Mouse (Mus musculus): ENCODE measurements around the gene Ovca2. TPM values are rescaled to one million over a fixed set of nuclear protein-coding genes. Genes with fewer than 3 reads are reported as not detected.

Ovca2 gene
- polyA plus RNA-seq, 1 experiment from 2014 or later, result 8.7 TPM

- H3K36me3 ChIP-seq (ENCODE audit: control insufficient read depth, insufficient read depth), result peaks cover 2% of the 10 kb centered on the region; the same call in 1 of the 2 replicates
- ATAC-seq (ENCODE audit: low read depth), result no peak
- H3K27me3 ChIP-seq (ENCODE audit: control insufficient read depth, insufficient read depth, low read depth, low read length), result no peaks in the 10 kb centered on the region
- peaks cover 24% of the 10 kb centered on the region for H3K4me1 ChIP-seq (ENCODE audit: control insufficient read depth, low read depth, low read length)
- 68% methylated on average over 4 of the region's 4 CpGs for WGBS (ENCODE audit: insufficient replicate concordance)
- no peak overlapping the region for H3K4me2 ChIP-seq (ENCODE audit: low read depth, low read length)
- H3K4me3 ChIP-seq (ENCODE audit: low read depth, low read length), result no peak overlapping the region
- no peak overlapping the region for H3K9ac ChIP-seq (ENCODE audit: low read depth, low read length)
- H3K9me3 ChIP-seq (replicated peaks; ENCODE audit: control insufficient read depth, low read length), result no peaks in the 10 kb centered on the region
- no peak overlapping the region for H3K27ac ChIP-seq (ENCODE audit: low read length)
These were observed 35.9 kb downstream of the Ovca2 start for GRCm38 (mm10) chr11:75142749-75143148.

- Histone ChIP-seq H3K9me3 (replicated peaks; ENCODE audit: control insufficient read depth, low read length) (no peaks in the 10 kb centered on the region), H3K4me1 (ENCODE audit: control insufficient read depth, low read depth, low read length) (peaks cover 28% of the 10 kb centered on the region), H3K36me3 (ENCODE audit: control insufficient read depth, insufficient read depth) (peaks cover 2% of the 10 kb centered on the region; the same call in 1 of the 2 replicates), H3K9ac (ENCODE audit: low read depth, low read length) (no peak overlapping the region), H3K4me3 (ENCODE audit: low read depth, low read length) (no peak overlapping the region), H3K27me3 (ENCODE audit: control insufficient read depth, insufficient read depth, low read depth, low read length) (no peaks in the 10 kb centered on the region), H3K4me2 (ENCODE audit: low read depth, low read length) (no peak overlapping the region), H3K27ac (ENCODE audit: low read length) (no peak overlapping the region)
- WGBS (ENCODE audit: insufficient replicate concordance), result 52% methylated on average over 1 of the region's 1 CpGs
- ATAC-seq (ENCODE audit: low read depth), result no peak
These were observed 36.7 kb downstream of the Ovca2 start for GRCm38 (mm10) chr11:75141913-75142312.

GRCm38 (mm10) chr11:75141038-75141437, 37.6 kb downstream of the Ovca2 start:
- 41% methylated on average over 3 of the region's 3 CpGs for WGBS (ENCODE audit: insufficient replicate concordance)

GRCm38 (mm10) chr11:75140431-75140830, 38.2 kb downstream of the Ovca2 start:
- Histone ChIP-seq H3K27me3 (ENCODE audit: control insufficient read depth, insufficient read depth, low read depth, low read length) (no peaks in the 10 kb centered on the region), H3K27ac (ENCODE audit: low read length) (no peak overlapping the region), H3K9ac (ENCODE audit: low read depth, low read length) (no peak overlapping the region), H3K4me2 (ENCODE audit: low read depth, low read length) (no peak overlapping the region), H3K9me3 (replicated peaks; ENCODE audit: control insufficient read depth, low read length) (no peaks in the 10 kb centered on the region), H3K36me3 (ENCODE audit: control insufficient read depth, insufficient read depth) (peaks cover 2% of the 10 kb centered on the region; the same call in 1 of the 2 replicates), H3K4me3 (ENCODE audit: low read depth, low read length) (no peak overlapping the region), H3K4me1 (ENCODE audit: control insufficient read depth, low read depth, low read length) (peaks cover 30% of the 10 kb centered on the region)
- WGBS (ENCODE audit: insufficient replicate concordance), result 61% methylated on average over 5 of the region's 5 CpGs
- no peak for ATAC-seq (ENCODE audit: low read depth)

More at GRCm38 (mm10) chr11:75141038-75141437, 37.6 kb downstream of the Ovca2 start:
- peaks cover 30% of the 10 kb centered on the region for H3K4me1 ChIP-seq (ENCODE audit: control insufficient read depth, low read depth, low read length)
- H3K36me3 ChIP-seq (ENCODE audit: control insufficient read depth, insufficient read depth), result peaks cover 2% of the 10 kb centered on the region; the same call in 1 of the 2 replicates
- H3K27me3 ChIP-seq (ENCODE audit: control insufficient read depth, insufficient read depth, low read depth, low read length), result no peaks in the 10 kb centered on the region
- no peak overlapping the region for H3K4me2 ChIP-seq (ENCODE audit: low read depth, low read length)
- no peak overlapping the region for H3K27ac ChIP-seq (ENCODE audit: low read length)
- no peak overlapping the region for H3K9ac ChIP-seq (ENCODE audit: low read depth, low read length)
- no peaks in the 10 kb centered on the region for H3K9me3 ChIP-seq (replicated peaks; ENCODE audit: control insufficient read depth, low read length)
- ATAC-seq (ENCODE audit: low read depth), result 0 out of 2 replicates have a peak, but pooled peaks have one; percentile 25
- H3K4me3 ChIP-seq (ENCODE audit: low read depth, low read length), result no peak overlapping the region

GRCm38 (mm10) chr11:75139122-75139963, 39.3 kb downstream of the Ovca2 start:
- 41% methylated on average over 11 of the region's 11 CpGs for WGBS (ENCODE audit: insufficient replicate concordance)
- H3K4me2 ChIP-seq (ENCODE audit: low read depth, low read length), result no peak overlapping the region
- no peak overlapping the region for H3K9ac ChIP-seq (ENCODE audit: low read depth, low read length)
- H3K27ac ChIP-seq (ENCODE audit: low read length), result no peak overlapping the region
- peak; percentile 42; the same call in 1 of the 2 replicates for ATAC-seq (ENCODE audit: low read depth)
- H3K27me3 ChIP-seq (ENCODE audit: control insufficient read depth, insufficient read depth, low read depth, low read length), result no peaks in the 10 kb centered on the region
- no peaks in the 10 kb centered on the region for H3K9me3 ChIP-seq (replicated peaks; ENCODE audit: control insufficient read depth, low read length)
- H3K36me3 ChIP-seq (ENCODE audit: control insufficient read depth, insufficient read depth), result no peaks in the 10 kb centered on the region; the same call in 1 of the 2 replicates
- H3K4me3 ChIP-seq (ENCODE audit: low read depth, low read length), result no peak overlapping the region
- H3K4me1 ChIP-seq (ENCODE audit: control insufficient read depth, low read depth, low read length), result peaks cover 30% of the 10 kb centered on the region

- peak; percentile 47 for ATAC-seq (ENCODE audit: low read depth)
- H3K4me1 ChIP-seq (ENCODE audit: control insufficient read depth, low read depth, low read length), result peaks cover 30% of the 10 kb centered on the region
- no peak overlapping the region for H3K27ac ChIP-seq (ENCODE audit: low read length)
- WGBS (ENCODE audit: insufficient replicate concordance), result 26% methylated on average over 5 of the region's 5 CpGs
- no peaks in the 10 kb centered on the region for H3K9me3 ChIP-seq (replicated peaks; ENCODE audit: control insufficient read depth, low read length)
- no peaks in the 10 kb centered on the region for H3K36me3 ChIP-seq (ENCODE audit: control insufficient read depth, insufficient read depth)
- H3K4me3 ChIP-seq (ENCODE audit: low read depth, low read length), result no peak overlapping the region
- no peaks in the 10 kb centered on the region for H3K27me3 ChIP-seq (ENCODE audit: control insufficient read depth, insufficient read depth, low read depth, low read length)
- no peak overlapping the region for H3K9ac ChIP-seq (ENCODE audit: low read depth, low read length)
- no peak overlapping the region; the same call in 1 of the 2 replicates for H3K4me2 ChIP-seq (ENCODE audit: low read depth, low read length)
These were observed 41.8 kb downstream of the Ovca2 start for GRCm38 (mm10) chr11:75136666-75137398.

- Histone ChIP-seq H3K4me2 (ENCODE audit: low read depth, low read length) (no peak overlapping the region), H3K27me3 (ENCODE audit: control insufficient read depth, insufficient read depth, low read depth, low read length) (no peaks in the 10 kb centered on the region), H3K4me1 (ENCODE audit: control insufficient read depth, low read depth, low read length) (peaks cover 17% of the 10 kb centered on the region), H3K9me3 (replicated peaks; ENCODE audit: control insufficient read depth, low read length) (no peaks in the 10 kb centered on the region), H3K4me3 (ENCODE audit: low read depth, low read length) (no peak overlapping the region), H3K27ac (ENCODE audit: low read length) (no peak overlapping the region), H3K9ac (ENCODE audit: low read depth, low read length) (no peak overlapping the region), H3K36me3 (ENCODE audit: control insufficient read depth, insufficient read depth) (no peaks in the 10 kb centered on the region)
- ATAC-seq (ENCODE audit: low read depth), result no peak
- 70% methylated on average over 4 of the region's 4 CpGs for WGBS (ENCODE audit: insufficient replicate concordance)
These were observed 43.3 kb downstream of the Ovca2 start for GRCm38 (mm10) chr11:75135358-75135757.

DNA sequence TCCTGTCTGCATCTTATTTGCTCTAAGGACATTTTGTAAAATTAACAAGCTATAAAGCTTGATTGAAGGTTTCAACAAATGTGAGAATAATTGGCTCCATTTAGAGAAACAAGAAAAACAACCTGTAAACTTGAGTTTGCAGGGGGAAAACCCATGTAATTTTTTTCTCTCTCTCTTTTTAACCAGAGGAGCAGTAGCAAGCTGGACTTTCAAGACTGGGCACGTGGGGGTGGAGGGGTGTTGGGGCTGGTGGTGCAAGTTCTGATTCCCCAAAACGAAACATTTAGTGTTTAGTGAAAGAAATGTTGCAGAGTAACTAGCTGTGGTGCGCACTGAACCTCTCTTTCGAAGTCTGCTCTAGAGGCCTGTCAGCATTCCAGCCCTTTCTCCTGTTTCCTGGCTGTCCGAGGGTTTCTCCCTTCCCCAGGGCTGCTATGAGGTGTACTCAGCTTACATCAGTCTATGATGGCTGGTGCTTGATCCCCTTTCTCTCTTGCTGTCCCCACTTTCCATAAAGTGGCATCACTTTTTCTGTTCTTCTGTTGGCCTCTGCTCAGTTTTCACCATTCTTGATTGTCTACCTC, 44.1 kb downstream of the Ovca2 start:
- H3K36me3 ChIP-seq (ENCODE audit: control insufficient read depth, insufficient read depth), result no peaks in the 10 kb centered on the region
- ATAC-seq (ENCODE audit: low read depth), result no peak
- peaks cover 15% of the 10 kb centered on the region for H3K4me1 ChIP-seq (ENCODE audit: control insufficient read depth, low read depth, low read length)
- no peak overlapping the region for H3K4me3 ChIP-seq (ENCODE audit: low read depth, low read length)
- H3K27ac ChIP-seq (ENCODE audit: low read length), result no peak overlapping the region
- WGBS (ENCODE audit: insufficient replicate concordance), result 56% methylated on average over 5 of the region's 5 CpGs
- H3K4me2 ChIP-seq (ENCODE audit: low read depth, low read length), result no peak overlapping the region
- H3K27me3 ChIP-seq (ENCODE audit: control insufficient read depth, insufficient read depth, low read depth, low read length), result no peaks in the 10 kb centered on the region
- no peak overlapping the region for H3K9ac ChIP-seq (ENCODE audit: low read depth, low read length)
- H3K9me3 ChIP-seq (replicated peaks; ENCODE audit: control insufficient read depth, low read length), result no peaks in the 10 kb centered on the region
